7 mouse cellular contexts compared by ENCODE assay signal in the genomic region with DNA sequence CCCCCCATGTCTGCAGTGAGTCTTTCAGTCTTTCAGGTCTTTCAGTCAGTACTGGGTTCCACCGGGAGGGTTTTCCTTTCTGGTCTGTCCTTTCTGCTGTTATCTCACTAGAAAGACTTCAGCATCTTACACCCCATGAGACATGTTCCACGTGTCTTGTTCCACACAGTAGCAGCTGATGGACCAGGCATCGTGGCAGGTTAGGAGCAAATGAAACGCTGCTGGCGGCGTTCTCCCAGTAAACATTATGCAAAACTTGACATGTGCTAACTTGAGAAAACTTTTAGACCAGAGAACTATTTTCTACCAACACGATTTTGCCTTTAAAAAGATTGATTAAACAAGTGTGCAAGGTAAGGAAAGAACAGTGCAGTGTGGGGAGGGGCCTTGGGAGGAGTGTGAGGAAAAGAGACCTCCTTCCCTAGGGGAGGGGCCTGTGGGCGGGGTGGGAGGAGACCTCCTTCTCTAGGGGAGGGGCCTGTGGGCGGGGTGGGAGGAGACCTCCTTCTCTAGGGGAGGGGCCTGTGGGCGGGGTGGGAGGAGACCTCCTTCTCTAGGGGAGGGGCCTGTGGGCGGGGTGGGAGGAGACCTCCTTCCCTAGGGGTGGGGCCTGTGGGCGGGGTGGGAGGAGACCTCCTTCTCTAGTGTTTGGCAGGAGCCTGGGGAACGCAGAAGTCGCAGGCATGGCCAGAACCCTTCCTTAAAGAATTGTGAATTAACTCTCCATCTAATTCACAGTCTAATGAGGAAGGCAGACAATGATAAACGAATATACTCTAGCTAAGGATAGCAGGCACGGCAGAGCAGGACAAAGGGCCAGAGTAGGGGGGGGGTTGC.
A peak's percentile ranks its signal among the peaks of the same experiment; 100 is the strongest.
DNase-seq lines count a peak whose midpoint lies in the region; ATAC-seq and TF ChIP-seq lines count a peak whose summit lies in the region.

No protein-coding gene starts in this region.

- peak; percentile 67 for DNase-seq in ES-E14 (ENCODE audit: low read depth, low spot score)
- peak; percentile 40 for DNase-seq in adrenal gland, postnatal 25 days
- peak; percentile 57 to 59 for DNase-seq in lung, adult 18-20 months
- no peak for DNase-seq in layer of hippocampus, adult 9-10 months (ENCODE audit: low spot score)

- in situ Hi-C loops in ES-E14 (cut with MboI; ENCODE audit: low sequenced_read_pairs in 2 of 2, unreplicated experiment in 2 of 2), result no loop called here

- 2% methylated on average over 15 of the region's 16 CpGs for WGBS in forebrain, embryonic 15.5 days
- WGBS in intestine, embryonic 15.5 days, result 6% methylated on average over 13 of the region's 16 CpGs
- WGBS in neural tube, embryonic 14.5 days, result 4% methylated on average over 14 of the region's 16 CpGs

- H3K4me3 ChIP-seq in ES-E14 (ENCODE audit: insufficient read depth in 1 of 2, low read depth in 1 of 2, low read length in 2 of 2, poor library complexity in 1 of 2, severe bottlenecking in 1 of 2), result peak overlapping the region; percentile 32 to 54
- H3K4me3 ChIP-seq in forebrain, embryonic 15.5 days, result peak overlapping the region; percentile 24
- peak overlapping the region; percentile 42 for H3K4me3 ChIP-seq in intestine, embryonic 15.5 days (replicated peaks)
- H3K4me3 ChIP-seq in neural tube, embryonic 14.5 days (ENCODE audit: low read depth, low read length), result peak overlapping the region; percentile 17; the same call in 1 of the 2 replicates

- peaks cover 0 to 21% of the 10 kb centered on the region in 2 experiments; a peak in 3 of 4 replicates for H3K4me1 ChIP-seq in ES-E14 (ENCODE audit: control insufficient read depth in 2 of 2, insufficient read depth in 2 of 2, low read length in 2 of 2, poor library complexity in 1 of 2)
- H3K4me1 ChIP-seq in forebrain, embryonic 15.5 days, result peaks cover 18% of the 10 kb centered on the region; the same call in 1 of the 2 replicates
- H3K4me1 ChIP-seq in intestine, embryonic 15.5 days (replicated peaks), result peaks cover 11% of the 10 kb centered on the region; the same call in 1 of the 2 replicates
- peaks cover 7% of the 10 kb centered on the region; the same call in 1 of the 2 replicates for H3K4me1 ChIP-seq in neural tube, embryonic 14.5 days (ENCODE audit: control insufficient read depth, insufficient read depth, low read length)

- no peak overlapping the region for H3K27ac ChIP-seq in ES-E14 (ENCODE audit: insufficient read depth, low read depth, low read length, poor library complexity, severe bottlenecking)
- no peak overlapping the region for H3K27ac ChIP-seq in forebrain, embryonic 15.5 days (replicated peaks)
- peak overlapping the region; percentile 72 for H3K27ac ChIP-seq in intestine, embryonic 15.5 days
- no peak overlapping the region for H3K27ac ChIP-seq in neural tube, embryonic 14.5 days (ENCODE audit: low read depth, low read length)

- peak overlapping the region; percentile 31; the same call in 1 of the 2 replicates for H3K9ac ChIP-seq in ES-E14 (ENCODE audit: insufficient read depth, low read depth, low read length, poor library complexity, severe bottlenecking)
- H3K9ac ChIP-seq in forebrain, embryonic 15.5 days (replicated peaks), result no peak overlapping the region
- peak overlapping the region; percentile 44; the same call in 1 of the 2 replicates for H3K9ac ChIP-seq in intestine, embryonic 15.5 days
- H3K9ac ChIP-seq in neural tube, embryonic 14.5 days (replicated peaks; ENCODE audit: low read depth, low read length), result no peak overlapping the region

- no peaks in the 10 kb centered on the region for H3K27me3 ChIP-seq in forebrain, embryonic 15.5 days
- H3K27me3 ChIP-seq in intestine, embryonic 15.5 days (replicated peaks), result no peaks in the 10 kb centered on the region
- no peaks in the 10 kb centered on the region for H3K27me3 ChIP-seq in neural tube, embryonic 14.5 days (ENCODE audit: control insufficient read depth, insufficient read depth, low read length)

- H3K4me2 ChIP-seq in forebrain, embryonic 15.5 days (replicated peaks), result peak overlapping the region; percentile 40
- H3K4me2 ChIP-seq in intestine, embryonic 15.5 days (replicated peaks), result peak overlapping the region; percentile 81
- H3K4me2 ChIP-seq in neural tube, embryonic 14.5 days (ENCODE audit: low read depth, low read length), result peak overlapping the region; percentile 49

- H3K9me3 ChIP-seq in ES-E14 (ENCODE audit: control insufficient read depth, insufficient read depth, low read depth, low read length), result no peaks in the 10 kb centered on the region
- H3K9me3 ChIP-seq in forebrain, embryonic 15.5 days, result no peaks in the 10 kb centered on the region
- H3K9me3 ChIP-seq in intestine, embryonic 15.5 days, result no peaks in the 10 kb centered on the region
- no peaks in the 10 kb centered on the region for H3K9me3 ChIP-seq in neural tube, embryonic 14.5 days (ENCODE audit: control insufficient read depth, low read length)

- no peaks in the 10 kb centered on the region for H3K36me3 ChIP-seq in ES-E14 (ENCODE audit: control insufficient read depth, insufficient read depth, low read length, poor library complexity, severe bottlenecking)
- no peaks in the 10 kb centered on the region for H3K36me3 ChIP-seq in forebrain, embryonic 15.5 days
- no peaks in the 10 kb centered on the region for H3K36me3 ChIP-seq in intestine, embryonic 15.5 days
- no peaks in the 10 kb centered on the region for H3K36me3 ChIP-seq in neural tube, embryonic 14.5 days (ENCODE audit: control insufficient read depth, insufficient read depth, low read length)

- peak; percentile 68 for ATAC-seq in forebrain, embryonic 15.5 days (replicated peaks)
- peak; percentile 84 for ATAC-seq in intestine, embryonic 15.5 days
- ATAC-seq in neural tube, embryonic 14.5 days (ENCODE audit: low read depth), result peak; percentile 50

TF ChIP-seq in ES-E14, 5 proteins besides CTCF, POLR2A, EP300 and RAD21:
- no peak for TF ChIP-seq ZC3H11A (IDR thresholded peaks at IDR 0.05; ENCODE audit: borderline replicate concordance, low read depth, low read length)
- no peak for TF ChIP-seq CHD2 (IDR thresholded peaks at IDR 0.05; ENCODE audit: low read depth, low read length)
- no peak for TF ChIP-seq MAFK (IDR thresholded peaks at IDR 0.05; ENCODE audit: insufficient read depth, low read depth, low read length)
- no peak for TF ChIP-seq ZNF384 (IDR thresholded peaks at IDR 0.05; ENCODE audit: low read depth, low read length)
- no peak for TF ChIP-seq HCFC1 (IDR thresholded peaks at IDR 0.05; ENCODE audit: borderline replicate concordance, insufficient read depth, low read length)

Comparison
In these comparisons a context has a peak if more than half of its experiments do, and no peak if none do; other contexts are left out.
1. H3K9ac ChIP-seq: peak in ES-E14 (single experiment) and intestine, embryonic 15.5 days (single experiment); none in forebrain, embryonic 15.5 days (single experiment) and neural tube, embryonic 14.5 days (single experiment).
2. Peak in every context shown above with its lines, with median percentiles within 50 percentile points of each other: H3K4me3 ChIP-seq, ATAC-seq and H3K4me2 ChIP-seq.